Mouse (Mus musculus): ENCODE measurements around the gene Gcnt3.

Gcnt3 gene

GRCm38 (mm10) chr9:70037988-70038387 is at the start of gene Gcnt3:
Gene Gcnt3 (minus strand): TSS chr9:70038088.
- no peak for DNase-seq

- DNase-seq = no peak
These were observed 49.5 kb upstream of the Gcnt3 start for GRCm38 (mm10) chr9:70087379-70087778.

GRCm38 (mm10) chr9:70086091-70086490 is 48.2 kb upstream of the Gcnt3 start:
- no peak for DNase-seq

- peak; percentile 21 for DNase-seq
These were observed 46.2 kb upstream of the Gcnt3 start for GRCm38 (mm10) chr9:70084107-70084506.

- no peak for DNase-seq
These were observed 44.7 kb upstream of the Gcnt3 start for GRCm38 (mm10) chr9:70082357-70083204.

GRCm38 (mm10) chr9:70081767-70082166 is 43.9 kb upstream of the Gcnt3 start:
- no peak for DNase-seq

- DNase-seq = no peak
These were observed 43.1 kb upstream of the Gcnt3 start for GRCm38 (mm10) chr9:70080976-70081375.

- DNase-seq = no peak
These were observed 42.3 kb upstream of the Gcnt3 start for GRCm38 (mm10) chr9:70080027-70080800.

GRCm38 (mm10) chr9:70078034-70078433 is 40.1 kb upstream of the Gcnt3 start:
- no peak for DNase-seq

- no peak for DNase-seq
These were observed 39.3 kb upstream of the Gcnt3 start for GRCm38 (mm10) chr9:70077170-70077569.

- no peak for DNase-seq
These were observed 34.5 kb upstream of the Gcnt3 start for GRCm38 (mm10) chr9:70072387-70072786.

GRCm38 (mm10) chr9:70069961-70070435 is 32.1 kb upstream of the Gcnt3 start:
- no peak for DNase-seq

- no peak for DNase-seq
These were observed 29.6 kb upstream of the Gcnt3 start for GRCm38 (mm10) chr9:70067497-70067896.

GRCm38 (mm10) chr9:70062012-70062411 is 24.1 kb upstream of the Gcnt3 start:
- no peak for DNase-seq

GRCm38 (mm10) chr9:70053411-70053810 is 15.5 kb upstream of the Gcnt3 start:
- DNase-seq = no peak

GRCm38 (mm10) chr9:70052730-70053129 is 14.8 kb upstream of the Gcnt3 start:
- DNase-seq = no peak

GRCm38 (mm10) chr9:70049839-70050238 is 12.0 kb upstream of the Gcnt3 start:
- DNase-seq = no peak

- DNase-seq = no peak
These were observed 11.5 kb upstream of the Gcnt3 start for GRCm38 (mm10) chr9:70049416-70049783.

GRCm38 (mm10) chr9:70048751-70049415 is 11.0 kb upstream of the Gcnt3 start:
- DNase-seq = no peak

- no peak for DNase-seq
These were observed 10.4 kb upstream of the Gcnt3 start for GRCm38 (mm10) chr9:70048280-70048679.

- DNase-seq = no peak
These were observed 10.0 kb upstream of the Gcnt3 start for GRCm38 (mm10) chr9:70047839-70048238.

- peak; percentile 45 for DNase-seq
These were observed 8.4 kb upstream of the Gcnt3 start for GRCm38 (mm10) chr9:70046255-70046654.

GRCm38 (mm10) chr9:70044865-70045264 is 7.0 kb upstream of the Gcnt3 start:
- no peak for DNase-seq
